Mouse (Mus musculus) thymus, postnatal 36 days (tissue): ENCODE measurements around the gene Scaf1.

Experiments used
- DNase-seq, 2 experiments: peaks; one replicate each; pipeline ENCODE4 v3.0.0; 2022; ENCODE audit warnings: mixed read lengths in 2 of 2

Scaf1 gene

DNA sequence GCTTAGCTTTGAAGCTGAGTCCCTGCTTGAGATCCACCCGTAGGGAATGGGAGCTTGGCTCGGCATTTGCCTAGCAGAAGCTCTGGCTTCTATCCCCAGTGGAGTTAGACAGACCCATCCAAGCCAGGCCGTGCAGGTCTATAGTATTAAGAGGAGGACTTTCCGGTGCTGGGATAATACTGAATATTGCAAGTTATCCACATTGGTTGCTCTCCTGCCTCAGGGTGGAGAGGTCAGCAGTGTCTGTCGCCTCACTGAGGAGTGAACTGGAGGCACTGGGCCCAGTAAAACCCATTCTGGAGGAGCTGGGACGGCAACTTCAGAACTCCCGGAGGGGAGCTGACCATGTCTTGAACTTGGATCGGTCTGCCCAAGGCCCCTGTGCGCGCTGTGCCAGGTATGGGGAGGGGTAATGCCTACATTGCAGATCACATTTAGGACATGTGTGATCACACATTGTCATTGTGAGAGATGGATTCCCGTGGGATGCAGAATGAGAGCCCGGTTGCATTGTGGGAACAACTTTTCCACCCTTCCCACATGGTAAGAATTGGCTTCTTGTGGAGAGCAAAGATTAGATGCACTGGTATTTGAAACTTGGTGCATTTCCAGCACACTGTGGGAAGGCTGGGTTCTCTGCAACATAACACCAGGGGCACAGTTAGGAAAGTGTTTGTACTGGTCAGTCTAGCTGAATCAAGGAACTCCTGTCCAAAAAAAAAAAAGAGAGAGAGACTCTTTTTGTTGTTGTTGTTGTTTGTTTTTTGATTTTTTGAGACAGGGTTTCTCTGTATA is 61.9 kb downstream of the Scaf1 start:
- DNase-seq, result no peak

DNA sequence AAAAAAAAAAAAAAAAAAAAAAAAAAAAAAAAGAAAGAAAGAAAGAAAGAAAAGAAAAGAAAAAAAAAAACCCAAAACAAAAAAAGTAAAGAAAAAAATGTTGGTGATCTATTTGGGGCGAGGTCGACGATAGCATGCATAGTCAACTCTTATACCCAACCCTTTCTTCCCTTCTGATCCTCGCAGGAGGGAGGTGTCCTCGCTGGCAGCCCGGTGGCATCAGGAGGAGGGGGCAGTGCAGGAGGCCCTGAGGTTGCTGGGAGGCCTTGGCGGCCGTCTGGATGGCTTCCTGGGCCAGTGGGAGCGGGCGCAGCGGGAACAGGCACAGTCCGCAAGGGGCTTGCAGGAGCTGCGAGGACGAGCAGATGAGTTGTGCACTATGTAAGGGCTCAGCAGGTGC is 62.6 kb downstream of the Scaf1 start:
- DNase-seq, result no peak
